Mouse (Mus musculus) testis, adult 2 months (tissue): ENCODE measurements around the gene Polr2i.

ENCODE experiments used
- CTCF ChIP-seq: fragments of 200-500 bp; IDR thresholded peaks from 2 replicates; pipeline ENCODE4 v1.5.1; 2012; ENCODE audit warnings: low read depth, mild to moderate bottlenecking, inconsistent platforms, low read length, moderate library complexity; ENCODE audit not compliant: control insufficient read depth, insufficient read depth, insufficient replicate concordance
- POLR2A ChIP-seq: fragments of 200-500 bp; IDR thresholded peaks from 2 replicates; pipeline ENCODE4 v1.6.1; 2012; ENCODE audit warnings: low read depth, mild to moderate bottlenecking, inconsistent platforms, low read length, moderate library complexity; ENCODE audit not compliant: control insufficient read depth

GRCm38 (mm10) chr7:30197592-30198129 is 34.1 kb upstream of the Polr2i start:
- TF ChIP-seq CTCF (no peak), POLR2A (no peak)
